Mouse (Mus musculus): ENCODE measurements at regions not wholly inside any gene's neighbourhood (a gene's known extent, or its start where the extent isn't known, plus 50 kb on each side); places are given as distances from the start of the nearest gene placed in this dataset.

- TF ChIP-seq CTCF (IDR thresholded peaks at IDR 0.05) = no peak
- no peak for TF ChIP-seq EP300 (IDR thresholded peaks at IDR 0.05)
These were observed 83.9 kb upstream of the Med13l start for GRCm38 (mm10) chr5:118476597-118476996.
